Mouse (Mus musculus): ENCODE measurements around the gene Ccp110.

Ccp110 gene

DNA sequence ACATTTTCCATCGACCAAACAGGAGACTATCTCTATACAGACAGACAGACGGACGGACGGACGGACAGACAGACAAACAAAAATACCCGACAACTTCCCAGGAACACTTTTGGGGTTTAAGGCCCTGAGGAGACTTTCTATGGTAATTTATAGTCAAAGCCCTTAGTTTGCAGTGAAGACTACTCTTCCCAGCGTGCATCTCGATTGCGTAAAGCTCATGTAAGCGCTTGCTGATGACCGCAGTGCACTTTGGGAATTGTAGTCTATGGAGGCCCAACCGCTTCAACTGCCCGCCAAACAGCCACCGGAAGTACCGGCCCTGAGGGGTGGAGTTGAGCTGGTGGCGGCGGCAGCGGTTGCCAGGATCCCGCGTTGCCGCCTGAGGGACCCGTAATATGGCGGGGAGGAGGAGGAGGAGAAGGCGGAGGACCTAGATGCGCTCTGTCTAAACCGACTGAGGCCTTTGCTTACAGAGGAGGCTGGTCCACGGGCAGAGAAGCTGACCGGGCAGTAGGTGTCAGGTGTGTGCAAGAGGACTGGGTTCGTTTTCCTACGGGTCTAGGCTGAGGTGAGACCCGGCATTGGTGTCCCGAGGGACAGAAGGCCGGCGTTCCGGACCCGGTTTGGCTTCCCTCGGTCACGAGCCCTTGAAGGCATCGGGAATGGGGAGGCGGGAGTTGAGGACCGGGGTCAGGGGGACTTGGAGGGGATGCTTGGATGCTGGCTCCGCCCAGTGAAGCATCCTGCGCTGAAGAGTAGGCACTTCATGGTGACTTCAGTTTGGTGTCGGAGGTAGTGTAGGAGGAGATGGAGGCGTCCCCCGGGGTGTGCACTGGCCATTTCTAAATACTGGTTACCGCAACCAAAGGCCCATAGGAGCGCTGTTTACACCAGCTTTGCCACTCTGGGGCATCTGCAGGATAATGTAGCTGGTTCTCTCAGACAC is at the start of gene Ccp110:
Gene Ccp110, plus strand, starts transcription at position 325 of the 946 bp plus-strand sequence.
- ATAC-seq (ENCODE audit: low TSS enrichment): peak; percentile 99

DNA sequence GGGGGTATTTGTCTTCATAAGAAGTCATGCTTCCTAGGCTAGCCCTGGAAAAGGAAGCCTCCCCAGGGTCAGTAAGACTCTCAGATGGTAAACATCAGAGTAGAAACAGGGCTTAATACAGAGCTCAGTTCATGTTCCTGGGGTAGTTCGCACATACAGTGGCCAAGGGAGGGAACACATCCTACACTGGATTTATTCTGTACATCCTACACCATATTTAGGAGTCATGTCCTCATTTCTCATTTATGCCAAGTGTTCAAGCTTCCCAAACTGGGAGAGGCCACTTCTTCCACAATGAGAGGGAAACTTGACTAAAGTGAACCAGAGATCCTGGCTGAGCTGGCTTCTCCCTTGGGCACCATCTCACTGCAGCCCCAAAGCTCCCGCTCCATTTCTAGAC is 44.6 kb upstream of the Ccp110 start:
- ATAC-seq (ENCODE audit: low TSS enrichment): peak; percentile 73

DNA sequence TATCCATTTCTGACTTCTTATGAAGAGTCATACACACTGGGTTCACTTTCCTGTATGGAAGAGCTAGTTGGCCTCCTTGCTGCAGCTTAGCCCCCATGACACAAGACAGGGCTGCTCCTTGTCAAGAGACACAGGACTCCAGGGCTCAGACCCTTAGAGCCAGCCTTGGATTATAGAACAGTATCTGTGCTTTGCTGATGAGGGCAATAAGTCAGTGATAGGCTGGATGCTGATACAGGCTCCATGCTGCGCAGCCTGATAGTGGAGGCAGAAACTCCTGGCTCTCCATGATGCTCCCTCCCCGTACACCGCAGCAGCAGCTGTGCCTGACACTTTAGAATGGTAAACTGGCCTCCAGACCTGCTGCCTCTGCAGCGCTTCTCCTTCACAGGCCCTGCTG is 42.2 kb upstream of the Ccp110 start:
- ATAC-seq (ENCODE audit: low TSS enrichment): no peak

DNA sequence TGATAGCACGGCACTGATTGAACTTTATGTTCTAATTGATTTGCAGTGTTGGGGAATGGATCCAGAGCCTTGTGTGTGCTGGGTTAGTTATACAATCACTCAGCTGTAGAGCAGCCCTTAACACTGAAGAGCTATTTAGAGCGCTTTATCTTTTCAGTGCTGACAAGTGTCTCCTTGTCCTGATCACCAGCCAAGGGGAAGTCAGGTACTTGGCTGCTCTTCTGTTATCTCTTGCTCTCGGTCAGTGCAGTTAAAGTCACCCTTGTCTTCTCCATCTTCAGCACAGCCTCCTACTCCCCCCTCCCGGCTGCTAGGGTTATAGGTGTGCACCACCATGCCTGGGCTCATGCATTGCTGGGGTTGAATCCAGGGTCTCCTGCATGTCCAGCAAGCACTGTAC is 35.5 kb upstream of the Ccp110 start:
- 0 out of 2 replicates have a peak, but pooled peaks have one; percentile 38 for ATAC-seq (ENCODE audit: low TSS enrichment)

DNA sequence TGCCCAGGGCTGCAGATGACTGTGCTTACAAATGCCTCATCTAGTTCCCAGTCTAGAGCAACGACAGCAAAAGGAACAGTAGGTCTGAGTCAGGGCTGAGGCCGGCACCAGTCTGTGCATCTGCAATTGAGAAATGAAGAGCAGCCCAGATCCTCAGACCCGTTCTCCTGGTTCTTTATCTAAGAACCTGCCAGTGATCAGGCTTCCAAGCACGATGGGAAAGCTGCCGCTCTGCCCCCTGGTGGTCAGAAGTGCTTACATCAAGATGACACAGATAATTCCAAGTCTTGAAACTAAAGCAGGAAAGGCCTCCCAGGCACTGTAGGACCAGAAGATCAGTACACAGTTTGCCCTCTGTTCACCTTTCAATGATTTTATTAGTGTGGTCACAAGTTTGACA is 24.2 kb upstream of the Ccp110 start:
- ATAC-seq (ENCODE audit: low TSS enrichment): peak; percentile 72

GRCm38 (mm10) chr7:118689088-118689487 is 23.3 kb upstream of the Ccp110 start:
- peak; percentile 56; the same call in 1 of the 2 replicates for ATAC-seq (ENCODE audit: low TSS enrichment)

GRCm38 (mm10) chr7:118691287-118691686 is 21.1 kb upstream of the Ccp110 start:
- peak; percentile 60 for ATAC-seq (ENCODE audit: low TSS enrichment)

- no peak for ATAC-seq (ENCODE audit: low TSS enrichment)
Observed at GRCm38 (mm10) chr7:118696146-118696545, 16.2 kb upstream of the Ccp110 start.

DNA sequence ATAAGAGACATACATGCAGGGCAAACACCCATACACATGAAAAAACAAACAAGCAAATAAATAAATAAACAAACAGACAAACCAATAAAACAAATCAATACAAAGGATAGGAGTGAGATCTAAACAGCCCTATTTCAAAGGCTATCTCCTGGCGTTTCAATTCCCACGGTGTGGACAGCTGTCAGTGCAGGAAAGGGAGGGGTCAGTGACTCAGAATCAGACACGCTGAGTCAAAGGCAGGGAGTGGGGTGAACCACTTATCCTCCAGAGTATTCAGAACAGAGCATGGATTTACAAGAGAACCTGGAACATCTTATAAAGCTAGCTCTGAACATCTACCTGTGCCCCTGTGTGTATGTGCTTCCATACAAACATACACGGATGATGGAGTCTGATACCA is 15.2 kb upstream of the Ccp110 start:
- no peak for ATAC-seq (ENCODE audit: low TSS enrichment)

GRCm38 (mm10) chr7:118698882-118699281 is 13.5 kb upstream of the Ccp110 start:
- no peak for ATAC-seq (ENCODE audit: low TSS enrichment)

DNA sequence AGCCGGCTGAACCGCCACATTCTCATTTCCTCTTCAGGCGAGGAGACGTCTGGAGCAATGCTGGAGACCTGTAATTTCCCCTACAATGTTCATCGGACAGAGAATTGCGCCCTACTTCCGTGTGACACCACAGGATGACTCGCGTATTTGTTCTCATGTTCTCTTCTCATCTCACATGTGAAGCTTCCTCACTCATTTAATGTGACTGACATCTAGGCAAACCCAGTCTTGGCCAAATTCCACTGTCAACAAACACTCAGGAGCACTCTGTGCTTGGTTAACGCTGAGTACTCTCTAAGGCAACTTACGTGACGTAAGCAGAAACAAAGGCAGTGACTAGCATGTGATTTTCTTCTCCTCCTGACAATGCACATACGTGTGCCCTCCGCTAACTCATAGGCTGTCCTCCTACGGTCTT is 9.2 kb upstream of the Ccp110 start:
- ATAC-seq (ENCODE audit: low TSS enrichment): no peak

- no peak for ATAC-seq (ENCODE audit: low TSS enrichment)
Observed at GRCm38 (mm10) chr7:118704001-118704850, 8.1 kb upstream of the Ccp110 start.

- peak; percentile 95 for ATAC-seq (ENCODE audit: low TSS enrichment)
Observed at GRCm38 (mm10) chr7:118705101-118705961, 7.0 kb upstream of the Ccp110 start, which contains the start of gene Gde1. Gene Gde1, minus strand, starts transcription at chr7:118705778.

DNA sequence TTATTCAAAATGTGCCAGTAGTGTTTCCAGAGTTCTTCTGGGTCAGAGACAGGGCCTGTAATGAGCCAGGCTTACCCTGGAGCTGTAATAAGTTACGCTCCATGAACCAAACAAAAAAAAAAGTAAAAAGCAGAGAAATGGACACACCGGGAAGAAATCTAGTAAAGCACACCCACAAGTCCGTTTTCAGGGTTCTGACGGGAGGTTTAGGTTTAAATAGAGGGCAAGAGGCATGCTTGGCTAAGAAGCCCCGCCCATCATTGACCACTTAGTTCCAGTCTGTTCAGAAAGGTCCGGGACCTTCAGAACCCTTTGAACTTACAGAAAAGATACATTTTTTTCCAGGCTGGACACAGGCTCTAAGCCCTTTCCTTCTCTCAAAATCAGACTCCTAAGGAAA is 6.3 kb upstream of the Ccp110 start:
- peak; percentile 2; the same call in 1 of the 2 replicates for ATAC-seq (ENCODE audit: low TSS enrichment)

- ATAC-seq (ENCODE audit: low TSS enrichment): no peak
Observed at GRCm38 (mm10) chr7:118706488-118706887, 5.9 kb upstream of the Ccp110 start.

DNA sequence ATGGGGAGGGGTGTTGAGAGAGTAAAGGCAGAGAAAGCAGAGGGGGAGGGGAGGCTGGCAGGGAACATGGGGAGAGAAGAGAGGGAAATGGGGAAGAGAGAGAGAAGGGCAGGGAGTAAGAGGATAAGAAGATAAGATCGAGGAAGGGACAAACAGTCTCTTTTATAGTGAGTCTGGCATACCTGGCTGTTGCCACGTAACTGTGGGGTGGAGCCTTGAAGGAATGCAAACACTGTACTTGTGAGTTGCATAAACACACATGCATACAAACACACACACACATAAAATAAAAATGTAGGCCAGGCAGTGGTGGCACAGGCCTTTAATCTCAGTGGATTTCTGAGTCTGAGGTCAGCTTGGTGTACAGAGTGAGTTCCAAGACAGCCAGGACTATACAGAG is 5.1 kb upstream of the Ccp110 start:
- no peak for ATAC-seq (ENCODE audit: low TSS enrichment)

DNA sequence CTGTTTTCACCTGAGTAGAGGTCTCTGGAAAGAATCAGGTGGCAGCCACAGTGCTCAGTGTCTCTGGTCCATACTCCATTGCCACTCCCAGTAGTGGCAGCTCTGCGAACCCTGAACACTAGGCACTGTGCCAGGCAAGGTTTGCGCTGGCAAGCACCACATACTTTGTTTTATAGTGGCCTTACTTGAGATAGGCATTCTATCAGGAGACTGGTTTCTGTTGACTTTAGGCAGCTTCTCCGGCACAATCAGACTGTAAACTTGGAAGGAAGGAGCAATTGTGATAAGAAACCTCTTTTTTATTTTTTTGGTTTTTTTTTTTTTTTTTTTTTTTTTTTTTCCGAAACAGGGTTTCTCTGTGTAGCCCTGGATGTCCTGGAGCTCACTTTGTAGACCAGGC is 4.3 kb upstream of the Ccp110 start:
- no peak for ATAC-seq (ENCODE audit: low TSS enrichment)

- ATAC-seq (ENCODE audit: low TSS enrichment): no peak
Observed at GRCm38 (mm10) chr7:118710776-118711175, 1.6 kb upstream of the Ccp110 start.

DNA sequence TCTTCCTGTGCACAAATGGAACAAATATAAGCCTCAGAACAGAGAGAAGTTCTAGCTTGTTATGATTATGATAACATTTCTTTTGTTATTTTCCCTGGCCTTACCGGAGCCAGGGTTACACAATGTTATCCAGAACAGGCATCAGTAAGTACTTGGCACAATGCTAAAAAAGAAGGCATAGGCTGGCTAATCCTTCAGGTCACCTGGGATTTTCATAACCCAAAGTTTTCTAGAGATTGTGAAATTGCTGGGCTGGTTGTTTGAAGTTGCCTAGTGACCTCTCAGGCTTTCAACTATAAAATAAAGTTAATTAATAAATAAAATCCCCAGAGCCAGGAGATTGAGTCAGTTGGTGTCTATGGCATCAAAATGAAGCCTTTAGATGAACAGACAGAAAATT is 2.5 kb downstream of the Ccp110 start:
- no peak for ATAC-seq (ENCODE audit: low TSS enrichment)

- no peak for ATAC-seq (ENCODE audit: low TSS enrichment)
Observed at GRCm38 (mm10) chr7:118718066-118718465, 5.7 kb downstream of the Ccp110 start.

DNA sequence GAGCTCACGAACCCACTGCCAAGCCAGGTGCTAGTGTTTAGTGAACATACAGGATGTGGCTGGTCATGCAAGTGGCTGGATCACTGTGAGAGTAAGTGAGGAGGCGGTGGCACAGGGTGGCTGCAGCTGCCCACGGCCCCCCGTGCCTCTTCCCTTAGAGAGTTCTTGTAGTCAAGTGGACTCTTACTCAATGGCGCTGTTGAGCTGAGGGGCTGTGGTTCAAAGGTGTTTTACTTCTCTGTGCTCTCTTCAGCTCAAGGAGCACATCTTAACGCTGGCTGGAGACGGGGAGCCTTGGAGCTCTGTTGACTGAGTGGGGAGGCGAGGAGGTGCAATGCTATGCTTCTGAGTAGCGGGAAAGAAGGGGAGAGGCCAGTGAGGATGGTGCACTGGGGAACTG is 11.6 kb downstream of the Ccp110 start:
- no peak for ATAC-seq (ENCODE audit: low TSS enrichment)
